Mouse (Mus musculus) midbrain, postnatal 0 days (tissue): ENCODE data around the gene Aldh9a1. TPM values are rescaled to one million over a fixed set of nuclear protein-coding genes. Genes with fewer than 3 reads are reported as not detected.

Experiments
- ATAC-seq: fragments of 200-750 bp; cut with Nextera tagmentation; 2 replicates; pipeline ENCODE4 v1.8.0; 2017; ENCODE audit warnings: moderate number of reproducible peaks, mild to moderate bottlenecking, moderate TSS enrichment, moderate library complexity; ENCODE audit not compliant: low FRiP score
- DNase-seq: peaks from one replicate; pipeline ENCODE4 v3.0.0-alpha.2; 2015; ENCODE audit warnings: low spot score
- H3K27ac ChIP-seq: fragments of 300-500 bp; sonication (generic); 2 replicates; pipeline ENCODE4 v1.5.1; 2014; ENCODE audit warnings: low read depth, mild to moderate bottlenecking, low read length, mixed read lengths
- H3K27me3 ChIP-seq: fragments of 300-500 bp; sonication (generic); 2 replicates; pipeline ENCODE4 v1.6.1; 2014; ENCODE audit warnings: low read length, control low read depth, mixed read lengths; ENCODE audit not compliant: insufficient read depth
- H3K36me3 ChIP-seq: fragments of 300-500 bp; sonication (generic); 2 replicates; pipeline ENCODE4 v1.6.1; 2014; ENCODE audit warnings: low read length, control low read depth, mixed read lengths; ENCODE audit not compliant: insufficient read depth
- H3K4me1 ChIP-seq: fragments of 300-500 bp; sonication (generic); 2 replicates; pipeline ENCODE4 v1.6.1; 2014; ENCODE audit warnings: mild to moderate bottlenecking, control low read depth, antibody characterized with exemption, low read length, mixed read lengths; ENCODE audit not compliant: insufficient read depth
- H3K4me2 ChIP-seq: fragments of 300-500 bp; sonication (generic); 2 replicates; pipeline ENCODE4 v1.6.1; 2014; ENCODE audit warnings: low read depth, mild to moderate bottlenecking, low read length, mixed read lengths; ENCODE audit not compliant: poor library complexity, severe bottlenecking
- H3K4me3 ChIP-seq: fragments of 300-500 bp; sonication (generic); 2 replicates; pipeline ENCODE4 v1.5.1; 2014; ENCODE audit warnings: low read depth, mild to moderate bottlenecking, low read length, moderate library complexity
- H3K9ac ChIP-seq: fragments of 300-500 bp; sonication (generic); replicated peaks from 2 replicates; pipeline ENCODE4 v1.6.1; 2014; ENCODE audit warnings: mild to moderate bottlenecking, low read length, moderate library complexity, mixed read lengths; ENCODE audit not compliant: poor library complexity, severe bottlenecking
- H3K9me3 ChIP-seq: fragments of 300-500 bp; sonication (generic); 2 replicates; pipeline ENCODE4 v1.6.1; 2016; ENCODE audit warnings: low read length, control low read depth
- CTCF ChIP-seq: IDR thresholded peaks from 2 replicates; pipeline ENCODE4 v1.5.1; 2016; ENCODE audit warnings: antibody characterized with exemption, mild to moderate bottlenecking
- WGBS: fragments of 180-500 bp; shearing (Covaris S2); extraction: QIAGEN DNeasy Blood & Tissue Kit; methylation state at CpG from one replicate; pipeline ENCODE4 v1.1.7; 2014; 5-methylcytosine and 5-hydroxymethylcytosine counted together
- polyA plus RNA-seq: library from polyadenylated mRNA; unstranded; fragments of >200 nt; fragmentation: Nextera tagmentation; extraction: Ambion mirVana; gene quantifications from 2 replicates; pipeline ENCODE4 v1.2.1, GENCODE M21; 2015
- total RNA-seq: library from RNA; depleted of rRNA; stranded (reverse); fragments of >200 nt; gene quantifications from 2 replicates; pipeline ENCODE4 v1.2.3, GENCODE M21; 2014

Aldh9a1 gene
- total and polyA plus RNA-seq, 2 experiments from 2014 or later: 12.3 to 41.5 TPM

- Histone ChIP-seq H3K4me3 (no peak overlapping the region), H3K27ac (no peak overlapping the region), H3K9ac (no peak overlapping the region), H3K9me3 (no peaks in the 10 kb centered on the region), H3K27me3 (no peaks in the 10 kb centered on the region), H3K4me1 (no peaks in the 10 kb centered on the region), H3K4me2 (no peak overlapping the region), H3K36me3 (peaks cover 28% of the 10 kb centered on the region)
- DNase-seq (no peak), ATAC-seq (no peak)
- WGBS: 96% methylated on average over 4 of the region's 4 CpGs
- TF ChIP-seq CTCF: no peak
Observed at GRCm38 (mm10) chr1:167368018-167368417, 18.2 kb downstream of the Aldh9a1 start.

DNA sequence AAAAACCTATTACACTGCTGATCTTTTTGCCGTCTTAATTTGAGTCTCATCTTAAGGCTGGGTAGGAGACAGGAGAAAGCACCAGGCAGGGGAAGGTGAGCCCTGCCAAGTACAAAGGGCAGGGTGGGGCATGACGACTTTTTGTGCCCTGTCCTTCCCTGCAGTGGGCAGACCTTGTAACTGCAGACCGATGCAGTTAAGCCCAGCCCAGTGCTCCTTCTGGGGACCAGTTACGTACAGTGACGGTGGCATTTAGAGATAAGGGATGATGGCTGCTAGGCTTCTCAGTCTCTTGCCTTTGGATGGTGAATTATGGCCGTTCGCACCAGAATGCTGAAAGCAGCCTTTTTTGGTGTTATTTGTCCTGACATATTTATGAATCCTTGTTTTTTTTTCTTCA is 18.7 kb downstream of the Aldh9a1 start:
- no peak overlapping the region for H3K4me2 ChIP-seq
- no peaks in the 10 kb centered on the region for H3K9me3 ChIP-seq
- WGBS: 86% methylated on average over 7 of the region's 7 CpGs
- H3K27me3 ChIP-seq: no peaks in the 10 kb centered on the region
- H3K4me3 ChIP-seq: no peak overlapping the region
- no peak for TF ChIP-seq CTCF
- DNase-seq (no peak), ATAC-seq (0 out of 2 replicates have a peak, but pooled peaks have one; percentile 28)
- no peak overlapping the region for H3K27ac ChIP-seq
- no peaks in the 10 kb centered on the region for H3K4me1 ChIP-seq
- H3K9ac ChIP-seq: no peak overlapping the region
- H3K36me3 ChIP-seq: peaks cover 28% of the 10 kb centered on the region

DNA sequence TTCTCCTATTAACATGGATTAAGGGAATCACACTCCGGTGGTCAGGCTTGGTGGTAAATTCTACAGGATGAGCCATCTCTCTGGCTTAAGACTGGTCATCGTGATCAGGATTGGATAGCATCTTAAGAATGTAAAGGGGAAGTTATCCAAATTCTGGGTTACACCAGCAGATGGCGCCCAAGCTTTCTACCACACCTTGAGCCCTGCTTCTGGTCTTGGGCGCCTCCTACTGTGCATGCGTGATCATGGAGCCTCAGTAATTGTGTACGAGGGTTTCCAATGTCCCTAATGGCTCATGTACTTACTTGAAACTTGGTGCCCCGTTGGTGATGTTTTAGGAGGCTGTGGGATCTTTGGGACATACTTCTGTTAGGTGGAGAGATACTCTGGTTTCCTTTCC is 20.1 kb downstream of the Aldh9a1 start:
- Histone ChIP-seq H3K27ac (no peak overlapping the region), H3K9ac (no peak overlapping the region), H3K27me3 (no peaks in the 10 kb centered on the region), H3K36me3 (peaks cover 38% of the 10 kb centered on the region), H3K9me3 (no peaks in the 10 kb centered on the region), H3K4me1 (no peaks in the 10 kb centered on the region), H3K4me2 (no peak overlapping the region), H3K4me3 (no peak overlapping the region)
- peak; percentile 85 for DNase-seq
- WGBS: 15% methylated on average over 7 of the region's 7 CpGs
- TF ChIP-seq CTCF: peak; percentile 89
- no peak for ATAC-seq

- H3K27ac ChIP-seq: no peak overlapping the region
- no peak overlapping the region for H3K4me3 ChIP-seq
- no peaks in the 10 kb centered on the region for H3K27me3 ChIP-seq
- H3K9ac ChIP-seq: no peak overlapping the region
- no peak for DNase-seq
- WGBS: 96% methylated on average over 7 of the region's 7 CpGs
- no peak for ATAC-seq
- H3K9me3 ChIP-seq: no peaks in the 10 kb centered on the region
- H3K36me3 ChIP-seq: peaks cover 30% of the 10 kb centered on the region
- no peak for TF ChIP-seq CTCF
- H3K4me1 ChIP-seq: no peaks in the 10 kb centered on the region
- H3K4me2 ChIP-seq: no peak overlapping the region
Observed at GRCm38 (mm10) chr1:167372739-167373138, 22.9 kb downstream of the Aldh9a1 start.

- ATAC-seq: no peak
- no peak for DNase-seq
- Histone ChIP-seq H3K4me1 (no peaks in the 10 kb centered on the region), H3K4me3 (no peak overlapping the region), H3K9me3 (no peaks in the 10 kb centered on the region), H3K27me3 (no peaks in the 10 kb centered on the region), H3K36me3 (peaks cover 30% of the 10 kb centered on the region), H3K27ac (no peak overlapping the region), H3K4me2 (no peak overlapping the region), H3K9ac (no peak overlapping the region)
- no peak for TF ChIP-seq CTCF
- 30% methylated on average over 15 of the region's 15 CpGs for WGBS
Observed at GRCm38 (mm10) chr1:167374003-167374784, 24.4 kb downstream of the Aldh9a1 start.

DNA sequence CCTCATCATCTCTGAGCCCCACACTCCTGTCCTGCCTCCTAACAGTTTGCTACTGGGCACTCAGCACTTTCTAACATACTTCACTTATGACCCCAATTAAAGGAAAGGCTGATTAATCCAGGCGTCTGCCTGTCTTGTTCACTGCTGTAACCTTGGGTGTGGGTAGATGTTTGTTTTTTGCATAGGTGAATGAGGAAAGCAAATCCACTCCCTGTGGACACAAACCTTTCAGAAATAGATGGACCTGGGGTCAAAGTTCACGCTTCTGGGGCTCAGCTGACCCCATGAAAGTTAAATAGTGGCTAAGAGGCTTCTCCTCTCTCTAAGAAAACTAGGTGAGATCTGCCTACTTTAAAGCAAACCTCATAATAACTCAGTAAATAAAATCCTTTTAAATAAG is 25.2 kb downstream of the Aldh9a1 start:
- no peak for ATAC-seq
- WGBS: 66% methylated on average over 2 of the region's 2 CpGs

More for the DNA sequence above, 25.2 kb downstream of the Aldh9a1 start:
- Histone ChIP-seq H3K4me3 (no peak overlapping the region), H3K4me2 (no peak overlapping the region), H3K36me3 (peaks cover 27% of the 10 kb centered on the region), H3K27me3 (no peaks in the 10 kb centered on the region), H3K4me1 (no peaks in the 10 kb centered on the region), H3K9ac (no peak overlapping the region), H3K9me3 (no peaks in the 10 kb centered on the region), H3K27ac (no peak overlapping the region)
- TF ChIP-seq CTCF: no peak
- no peak for DNase-seq
